Mouse (Mus musculus): ENCODE measurements at regions not wholly inside any gene's neighbourhood (a gene's known extent, or its start where the extent isn't known, plus 50 kb on each side); places are given as distances from the start of the nearest gene placed in this dataset.

DNA sequence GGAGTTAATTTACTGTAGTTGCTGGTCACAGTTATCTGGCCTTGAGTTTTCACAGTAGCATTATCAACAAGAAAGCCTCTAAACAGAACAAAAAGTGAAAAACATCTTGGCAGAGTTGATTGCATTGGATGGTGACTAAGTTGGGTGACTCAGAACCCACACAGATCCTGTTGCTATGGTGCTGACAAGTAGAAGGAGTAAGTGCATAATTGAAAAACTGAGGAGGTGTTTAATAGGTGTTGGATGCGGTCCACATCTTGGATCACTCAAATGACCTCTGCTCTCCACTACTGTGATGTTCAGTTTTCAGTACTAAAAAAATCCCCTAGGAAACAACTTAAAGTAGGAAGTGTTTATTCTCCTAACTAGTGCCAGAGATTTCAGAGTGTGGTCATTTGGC is 280.3 kb downstream of the Slc16a7 start:
- TF ChIP-seq CTCF (IDR thresholded peaks at IDR 0.05; ENCODE audit: low read depth): no peak
- TF ChIP-seq EP300 (IDR thresholded peaks at IDR 0.05; ENCODE audit: low read depth): no peak

Data from liver, postnatal 0 days (tissue).